Mouse (Mus musculus) urinary bladder, postnatal 25 days (tissue): Measurements from ENCODE around the gene Mtap.

Experiments
- DNase-seq: peaks from one replicate; pipeline ENCODE4 v3.0.0; 2022; ENCODE audit warnings: low spot score

Gene Mtap

DNA sequence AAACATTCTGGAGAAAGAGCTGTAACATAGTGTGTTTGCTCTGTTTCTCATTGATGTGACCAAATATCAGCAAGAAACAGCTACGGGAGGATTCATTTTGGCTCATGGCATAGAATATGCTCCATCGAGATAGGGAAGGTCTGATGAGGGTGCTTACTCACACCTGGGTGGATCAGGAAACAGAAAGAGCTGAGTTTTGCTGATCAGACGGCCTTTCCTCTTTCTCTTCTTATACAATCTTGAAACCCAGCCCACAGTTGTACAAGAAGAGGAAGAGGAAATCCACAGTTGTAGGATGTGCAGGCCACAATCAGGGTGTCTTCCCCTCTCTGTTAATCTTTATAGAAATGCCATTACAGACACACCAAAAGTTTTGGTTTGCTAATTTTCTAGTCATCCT, 75.3 kb downstream of the Mtap start:
- no peak for DNase-seq
